Mouse (Mus musculus) activated CD4-positive, CD25-positive, alpha-beta regulatory T cell, adult 4 months (primary cell): ENCODE measurements around the gene L1cam. TPM values are rescaled to one million over a fixed set of nuclear protein-coding genes. Genes with fewer than 3 reads are reported as not detected.

ENCODE experiments used
- ATAC-seq: one replicate; pipeline ENCODE4 v1.8.0; 2017
- polyA plus RNA-seq, 2 experiments: library from polyadenylated mRNA; unstranded; fragments of 100-300 nt; shearing (Covaris generic); gene quantifications; one replicate each; pipeline ENCODE4 v1.2.1; 2017

Gene L1cam
- polyA plus RNA-seq, result 1 to 10 TPM; 8.8 to 9.8 TPM

DNA sequence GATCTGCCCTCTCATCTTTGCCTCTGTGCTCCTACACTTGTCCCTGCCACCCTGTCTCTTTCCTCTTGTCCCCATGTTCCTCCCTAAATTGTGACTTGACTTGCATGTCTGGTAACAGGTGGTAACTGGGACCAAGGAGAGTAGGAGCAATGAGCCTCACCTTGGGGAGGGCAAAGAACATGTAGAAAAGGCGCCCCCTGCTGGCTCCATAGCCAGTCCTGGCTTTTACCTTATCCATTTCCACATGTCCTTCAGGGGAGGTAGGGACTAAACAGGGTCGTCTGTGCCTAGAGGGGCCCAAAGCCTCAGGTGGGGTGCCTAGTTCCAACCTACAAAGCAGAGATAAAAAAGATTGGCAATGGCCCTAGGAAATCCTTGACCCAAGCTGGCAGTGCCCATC lies at the start of gene L1cam:
Gene L1cam (minus strand): TSS at position 387 of the 400 bp plus-strand sequence.
- no peak for ATAC-seq

DNA sequence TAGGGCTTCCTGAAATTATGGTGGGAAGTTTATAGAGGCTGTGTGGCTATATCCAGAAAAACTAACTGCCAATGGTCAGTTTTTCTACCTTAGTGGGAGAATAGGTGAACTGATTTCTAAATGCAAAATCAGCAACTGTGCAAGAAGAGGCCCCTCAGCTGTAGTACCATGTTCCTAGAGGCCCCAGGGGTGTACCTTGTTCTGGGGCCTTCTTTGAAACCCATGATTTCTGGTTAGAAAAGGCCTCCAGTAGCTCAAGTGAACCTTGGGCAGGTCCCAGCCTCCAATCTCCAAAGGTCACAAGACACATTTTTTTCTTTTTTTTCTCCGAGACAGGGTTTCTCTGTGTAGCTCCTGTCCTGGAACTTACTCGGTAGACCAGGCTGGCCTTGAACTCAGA lies 46.4 kb upstream of the L1cam start:
- ATAC-seq, result no peak

DNA sequence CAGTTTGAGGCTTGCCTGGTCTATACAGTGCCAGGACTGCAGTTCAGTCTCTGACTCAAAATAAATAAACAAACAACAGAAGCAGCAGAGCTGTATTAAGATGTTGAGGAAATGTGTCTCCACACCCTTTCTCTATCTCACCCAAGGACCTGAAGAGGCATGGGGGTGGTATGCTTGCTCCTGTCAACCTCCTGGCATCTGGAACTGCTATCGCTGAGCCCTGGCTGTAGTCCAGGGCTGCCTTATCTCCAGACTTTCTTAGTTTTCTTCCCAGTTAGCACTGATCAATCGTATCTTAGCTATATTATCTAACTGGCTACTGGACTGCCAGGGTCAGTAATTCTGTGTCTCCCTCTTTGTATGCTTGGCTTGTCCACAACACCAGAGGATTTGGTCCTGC lies 46.0 kb upstream of the L1cam start:
- ATAC-seq, result no peak

DNA sequence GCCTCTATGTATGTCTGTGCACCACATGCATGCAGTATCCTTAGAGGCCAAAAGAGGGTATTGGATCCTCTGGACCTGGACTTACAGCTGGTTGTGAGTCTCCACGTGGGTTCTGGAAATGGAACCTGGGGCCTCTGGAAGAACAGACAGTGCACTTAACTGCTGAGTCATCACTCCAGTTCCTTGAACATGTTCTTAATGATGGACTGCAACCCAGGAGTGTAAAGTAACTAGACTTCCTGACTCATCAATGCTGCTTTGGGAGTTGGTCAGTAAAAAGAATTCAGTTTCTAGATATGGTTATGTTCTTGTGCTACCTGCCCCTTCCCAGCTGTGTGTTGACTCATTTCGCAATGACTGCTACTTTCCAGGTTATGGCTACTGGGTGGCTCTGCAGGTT lies 36.0 kb upstream of the L1cam start:
- ATAC-seq, result no peak

DNA sequence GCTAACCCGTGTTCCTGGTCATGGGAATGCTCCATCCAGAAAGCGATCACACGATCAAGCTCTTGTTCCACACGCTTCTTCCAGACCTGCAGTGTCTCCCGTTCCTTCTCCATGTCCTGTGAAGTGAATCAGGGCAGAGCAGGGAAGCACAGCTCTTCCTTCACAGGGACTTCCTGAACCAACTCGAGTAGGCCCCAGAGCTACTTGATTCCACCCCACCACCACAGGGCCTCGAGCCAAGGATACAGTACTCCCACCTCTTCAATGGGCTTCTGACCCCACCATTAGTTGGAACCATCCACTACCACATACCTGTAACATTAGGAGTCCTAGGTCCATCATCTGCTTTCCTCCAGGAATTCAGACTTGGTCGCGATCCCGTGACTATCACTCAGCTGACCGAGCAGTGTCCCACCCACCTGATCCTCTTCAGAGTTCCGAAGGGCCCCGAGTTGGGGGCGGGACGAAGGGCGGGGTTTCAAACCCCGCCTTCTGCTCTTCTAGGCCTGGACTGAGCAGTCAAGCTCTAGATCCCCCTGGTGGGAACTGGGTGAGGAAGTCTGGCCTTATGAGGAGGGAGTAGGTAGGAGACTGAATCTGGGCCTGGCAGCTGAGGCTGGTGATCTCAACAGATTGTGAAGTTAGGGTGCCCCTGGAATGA lies 34.6 kb upstream of the L1cam start, which contains the start of gene Renbp:
Gene Renbp (minus strand): TSS at position 449 of the 661 bp plus-strand sequence.
- ATAC-seq, result peak; percentile 52

DNA sequence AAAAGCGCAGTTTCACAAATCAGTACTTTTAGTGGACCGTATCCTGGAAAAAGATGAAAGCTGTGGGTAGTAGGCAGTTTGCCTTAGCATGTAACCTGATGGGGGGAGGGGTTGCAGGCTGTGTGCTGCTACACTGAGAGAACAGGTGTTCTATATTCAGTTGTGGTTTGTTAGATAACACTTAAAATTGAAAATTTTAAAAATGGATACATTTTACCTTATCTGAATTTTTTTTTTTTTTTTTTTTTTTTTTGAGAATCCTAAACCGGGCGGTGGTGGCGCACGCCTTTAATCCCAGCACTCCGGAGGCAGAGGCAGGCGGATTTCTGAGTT lies 26.6 kb upstream of the L1cam start:
- ATAC-seq, result no peak

DNA sequence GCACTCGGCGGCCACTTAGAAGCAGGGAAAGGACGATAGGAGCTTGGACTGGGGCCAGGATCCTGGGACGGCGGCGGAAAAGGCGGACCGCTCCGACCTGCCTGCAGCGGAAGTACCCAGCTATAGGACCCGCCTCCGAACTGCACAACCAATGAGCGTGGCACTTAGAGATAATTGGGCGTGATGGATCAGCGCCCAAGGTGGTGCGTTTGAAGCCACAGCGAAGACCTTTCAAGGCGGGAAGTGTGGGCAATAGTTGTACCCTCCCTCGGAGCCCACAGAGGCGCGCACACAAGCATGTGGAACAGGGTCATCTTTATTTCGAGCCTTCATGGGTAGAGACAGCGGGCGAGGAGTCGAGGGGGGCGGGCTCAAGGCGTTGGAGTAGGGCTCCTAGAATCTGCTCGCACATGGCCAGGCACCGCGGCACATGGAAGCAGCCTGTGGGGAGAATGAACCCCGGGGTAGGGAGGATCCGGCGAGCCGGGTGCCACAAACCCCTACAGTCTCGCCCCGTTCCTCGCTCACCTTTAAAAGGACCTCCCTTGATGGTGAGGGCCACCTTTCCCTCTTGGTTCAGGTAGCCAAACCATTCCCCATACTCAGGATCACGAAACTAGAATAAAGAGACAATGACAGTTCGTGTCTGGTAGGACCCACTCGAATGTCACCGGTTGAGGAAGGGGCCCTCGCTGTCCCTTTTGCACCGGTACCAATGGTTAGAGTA lies 26.1 kb upstream of the L1cam start, which contains the start of the genes Arhgap4 and Naa10:
Gene Arhgap4 (minus strand): TSS at position 48 of the 727 bp plus-strand sequence.
Gene Naa10 (minus strand): TSS at position 122 of the 727 bp plus-strand sequence.
- ATAC-seq, result peak; percentile 96

DNA sequence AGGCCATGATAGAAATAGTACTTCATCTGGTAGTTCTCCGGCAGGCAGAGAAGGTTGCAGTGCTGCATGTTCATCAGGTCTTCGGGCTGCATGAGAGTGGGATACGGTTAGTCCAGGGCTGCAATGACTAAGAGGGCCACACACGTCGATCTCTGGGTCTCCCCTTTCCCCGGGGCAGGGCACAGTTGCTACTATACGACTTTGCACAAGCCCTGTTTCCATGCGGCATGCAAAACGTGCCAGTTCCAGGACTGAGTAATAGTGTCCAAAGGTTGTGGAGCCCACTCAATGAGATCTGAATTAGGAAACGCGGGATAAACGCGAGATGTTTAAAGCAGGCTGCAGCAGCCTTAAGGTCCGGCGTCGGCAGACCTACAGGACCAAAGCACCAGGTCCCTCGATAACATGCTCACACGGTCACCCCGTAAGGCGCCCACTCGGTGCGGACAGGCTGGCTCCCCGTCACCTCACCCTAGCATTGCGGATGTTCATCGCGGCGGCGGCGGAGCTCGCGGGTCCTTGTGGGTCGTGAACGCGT lies 25.4 kb upstream of the L1cam start:
- ATAC-seq, result peak; percentile 11

DNA sequence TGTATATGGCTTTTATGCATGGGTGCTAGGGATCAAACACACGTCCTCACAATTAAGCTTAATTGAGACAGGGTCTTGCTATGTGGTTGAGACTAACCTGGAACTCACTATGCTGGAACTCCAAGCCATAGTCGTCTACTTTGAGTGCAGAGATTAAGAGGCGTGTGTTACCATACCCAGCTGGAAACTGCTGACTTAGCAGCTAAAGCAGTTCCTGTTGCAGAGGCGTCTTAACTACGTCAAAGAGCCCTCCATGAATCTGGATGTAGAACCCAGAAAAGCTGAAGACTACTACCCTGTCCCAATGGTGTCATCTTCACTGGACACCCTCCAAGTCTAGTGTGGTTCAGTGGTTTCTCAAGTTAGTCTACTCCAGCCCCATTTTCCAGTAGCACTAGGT lies 22.7 kb upstream of the L1cam start:
- ATAC-seq, result no peak

DNA sequence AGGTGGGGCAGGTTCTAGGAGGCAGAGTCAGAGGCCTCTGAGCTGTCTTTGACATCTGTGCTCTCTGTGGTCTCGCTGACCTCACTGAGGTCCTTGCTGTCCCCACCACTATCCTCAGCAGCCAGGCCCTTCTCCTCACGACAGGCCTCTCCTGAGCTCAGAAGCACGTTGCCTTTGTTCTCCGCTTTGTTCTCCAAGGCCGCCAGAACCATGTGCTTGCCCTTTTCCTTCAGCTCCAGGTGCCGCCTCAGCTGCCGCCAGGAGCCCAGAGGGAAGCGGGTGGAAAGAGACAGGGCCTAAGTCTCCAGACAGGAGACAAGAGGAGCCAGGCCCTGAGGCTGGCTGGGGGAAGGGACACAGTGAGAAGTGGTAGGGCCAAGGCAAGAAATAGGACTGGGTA lies 21.0 kb upstream of the L1cam start:
- no peak for ATAC-seq

DNA sequence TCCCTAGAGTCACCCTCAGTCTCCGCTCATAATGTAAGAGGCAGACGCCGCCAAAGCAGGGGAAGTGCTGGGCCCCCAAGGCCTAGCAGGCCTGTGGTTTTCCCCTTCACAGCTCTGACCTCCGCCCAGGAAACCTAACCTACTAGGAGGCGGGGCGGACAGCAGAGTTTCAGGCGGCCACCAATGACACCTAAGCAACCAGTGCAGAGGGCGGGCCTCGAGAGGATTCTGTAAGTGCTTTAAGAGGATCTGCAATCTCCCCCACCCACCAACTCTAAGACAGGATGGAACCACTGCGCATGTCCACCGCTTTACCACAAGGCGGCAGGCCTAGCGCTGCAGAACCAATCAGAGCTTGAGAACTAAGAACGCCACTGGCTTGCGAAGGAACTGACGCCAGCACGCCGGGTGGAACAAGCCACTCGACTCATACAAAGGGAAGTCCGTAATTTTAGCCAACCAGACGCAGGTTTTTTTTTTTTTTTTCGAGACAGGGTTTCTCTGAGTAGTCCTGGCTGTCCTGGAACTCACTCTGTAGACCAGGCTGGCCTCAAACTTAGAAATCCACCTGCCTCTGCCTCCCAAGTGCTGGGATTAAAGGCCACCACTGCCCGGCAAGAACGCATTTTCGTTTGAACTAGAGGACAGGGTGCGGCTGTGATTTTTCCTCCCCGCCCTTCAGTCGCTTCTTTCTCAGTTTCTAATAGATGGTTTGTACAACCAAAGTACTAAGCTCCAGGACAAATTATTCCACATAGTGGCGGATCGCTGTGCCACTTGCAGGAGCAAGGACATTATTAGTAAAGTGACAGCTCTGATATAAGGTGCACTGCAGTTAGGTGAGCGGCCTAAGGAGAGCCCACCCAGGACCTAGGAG lies 19.2 kb upstream of the L1cam start:
- ATAC-seq, result peak; percentile 81

DNA sequence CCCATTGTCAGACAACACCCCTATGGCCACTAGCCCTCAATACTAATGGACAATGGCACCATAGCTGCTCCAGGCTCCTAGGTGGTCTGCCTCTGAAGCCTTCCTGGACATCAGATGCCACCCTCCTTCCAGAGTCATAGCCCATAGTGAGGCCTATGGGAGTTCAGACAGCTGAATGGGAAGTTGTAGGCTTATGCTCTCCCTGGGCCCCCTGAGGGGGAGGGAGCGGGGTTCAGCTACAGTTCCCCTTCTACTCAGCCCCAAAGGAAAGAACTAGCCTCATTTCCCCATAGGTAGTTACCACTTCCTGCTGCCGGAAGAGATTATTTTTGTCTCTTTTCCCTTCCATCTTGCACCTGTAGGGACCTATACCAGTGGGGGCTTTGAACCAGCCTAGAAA lies 15.7 kb upstream of the L1cam start:
- peak; percentile 44 for ATAC-seq

DNA sequence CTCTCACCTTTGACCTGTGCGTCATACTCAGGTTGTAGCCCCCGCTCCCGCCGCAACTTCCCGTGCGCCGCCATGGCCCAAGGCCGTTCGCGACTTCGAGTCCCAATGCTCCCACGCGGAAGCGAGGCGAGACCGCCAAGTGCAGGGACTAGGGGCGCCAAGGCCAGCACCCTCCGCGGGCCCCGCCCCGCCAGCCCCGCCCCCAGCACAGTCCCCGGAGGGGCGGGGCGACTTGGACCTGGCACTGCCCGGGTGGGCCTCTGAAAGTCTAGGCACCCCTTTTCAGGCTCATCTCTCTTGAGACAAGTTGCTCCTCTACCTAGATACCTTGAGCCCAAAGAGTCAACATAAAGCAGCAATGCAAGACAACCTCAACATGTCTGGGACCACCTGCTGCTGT lies 15.3 kb upstream of the L1cam start:
- ATAC-seq, result peak; percentile 6

DNA sequence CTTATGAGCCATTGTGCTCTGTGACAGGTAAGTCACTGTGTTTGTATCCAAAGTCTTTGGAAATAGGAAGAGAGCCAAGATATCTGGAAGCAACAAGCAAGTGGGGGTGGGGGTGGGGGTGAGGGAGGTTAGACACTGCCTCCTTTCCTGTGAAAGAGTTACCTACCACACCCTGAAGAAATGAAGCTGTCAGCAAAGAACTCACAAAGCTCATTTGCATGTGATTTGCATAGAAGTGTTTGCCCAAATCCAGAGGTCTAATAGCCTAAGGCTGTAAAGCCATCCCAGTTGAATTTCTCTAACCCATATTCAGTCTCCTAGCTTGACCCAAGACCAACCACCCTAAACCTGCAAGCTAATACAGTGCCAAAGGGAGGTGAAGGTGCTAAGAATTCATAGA lies 14.5 kb upstream of the L1cam start:
- no peak for ATAC-seq

DNA sequence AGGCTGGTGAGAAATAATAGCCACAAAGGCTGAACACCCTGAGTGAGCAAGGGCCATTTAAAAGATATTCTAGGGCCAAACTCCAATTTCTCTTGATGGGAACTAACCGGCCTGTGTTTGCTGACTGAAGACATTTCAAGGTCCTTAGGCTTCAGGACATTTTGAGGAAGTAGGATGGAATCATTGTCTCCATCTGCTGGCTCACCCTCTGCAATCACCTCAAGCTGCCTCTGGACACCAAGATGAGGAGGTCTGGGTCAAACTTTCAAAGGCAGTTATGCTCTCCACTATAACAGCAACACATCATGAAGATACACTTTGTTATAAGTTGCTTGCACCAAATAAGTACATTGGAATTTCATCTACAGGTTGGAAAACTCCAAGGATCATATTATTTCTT lies 14.1 kb upstream of the L1cam start:
- no peak for ATAC-seq

DNA sequence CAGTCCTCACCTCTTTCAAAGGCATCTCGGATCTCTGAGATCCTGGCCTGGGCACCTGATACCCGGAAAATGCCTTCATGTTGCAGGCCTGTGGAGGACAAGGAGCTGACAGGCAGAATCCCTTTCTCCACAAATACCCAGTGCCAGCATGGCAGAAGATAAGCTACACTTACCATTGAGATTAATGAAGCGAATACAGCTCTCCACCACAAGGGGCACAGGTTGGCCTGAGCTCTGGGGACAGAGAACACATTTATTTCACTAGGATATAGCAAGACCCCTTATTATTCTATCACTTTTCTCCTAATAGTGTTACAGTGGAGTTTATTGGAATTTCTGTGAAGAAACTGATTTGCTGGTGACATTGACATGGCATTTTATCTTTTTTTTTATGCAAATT lies 2.1 kb upstream of the L1cam start:
- no peak for ATAC-seq

DNA sequence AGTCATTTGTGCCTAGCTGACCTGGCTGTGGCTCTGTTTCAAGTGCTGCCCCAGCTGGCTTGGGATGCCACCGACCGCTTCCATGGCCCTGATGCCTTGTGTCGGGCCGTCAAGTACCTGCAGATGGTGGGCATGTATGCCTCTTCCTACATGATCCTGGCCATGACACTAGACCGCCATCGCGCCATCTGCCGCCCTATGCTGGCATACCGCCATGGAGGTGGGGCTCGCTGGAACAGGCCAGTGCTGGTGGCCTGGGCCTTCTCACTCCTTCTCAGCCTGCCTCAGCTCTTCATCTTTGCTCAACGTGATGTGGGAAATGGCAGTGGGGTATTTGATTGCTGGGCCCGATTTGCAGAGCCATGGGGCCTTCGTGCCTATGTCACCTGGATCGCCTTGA lies 3.1 kb downstream of the L1cam start:
- no peak for ATAC-seq

DNA sequence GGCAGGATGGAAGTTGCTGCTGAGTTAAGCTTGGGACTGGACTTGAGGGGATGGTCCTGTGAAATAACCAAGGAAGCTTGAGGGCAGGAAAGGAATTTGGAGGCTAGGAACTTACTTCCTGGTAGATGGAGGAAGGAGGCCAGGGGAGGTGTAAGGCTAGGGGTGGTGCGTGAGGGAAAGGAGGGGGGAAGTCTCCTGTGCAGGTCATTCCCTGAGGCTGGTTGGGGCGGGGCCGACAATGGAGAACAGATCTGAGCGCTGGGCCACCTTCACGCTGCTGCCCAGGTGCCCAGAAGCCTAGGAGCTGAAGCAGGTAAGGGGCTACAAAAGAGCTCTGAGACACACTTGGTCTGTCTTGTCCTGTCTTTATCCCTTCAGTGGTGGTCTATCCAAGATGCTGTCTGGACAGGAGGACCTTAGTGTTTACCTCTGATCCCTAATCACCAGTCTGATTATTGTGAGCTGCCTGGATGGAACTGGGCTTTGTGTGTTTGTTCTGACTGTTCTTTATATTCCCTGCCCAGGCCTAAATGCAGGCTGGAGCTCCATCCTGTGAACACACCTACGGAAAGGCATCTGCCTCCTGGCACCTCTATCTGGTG lies 4.3 kb downstream of the L1cam start, which contains the start of gene Avpr2:
Gene Avpr2 (plus strand): TSS at position 552 of the 602 bp plus-strand sequence.
- ATAC-seq, result no peak

DNA sequence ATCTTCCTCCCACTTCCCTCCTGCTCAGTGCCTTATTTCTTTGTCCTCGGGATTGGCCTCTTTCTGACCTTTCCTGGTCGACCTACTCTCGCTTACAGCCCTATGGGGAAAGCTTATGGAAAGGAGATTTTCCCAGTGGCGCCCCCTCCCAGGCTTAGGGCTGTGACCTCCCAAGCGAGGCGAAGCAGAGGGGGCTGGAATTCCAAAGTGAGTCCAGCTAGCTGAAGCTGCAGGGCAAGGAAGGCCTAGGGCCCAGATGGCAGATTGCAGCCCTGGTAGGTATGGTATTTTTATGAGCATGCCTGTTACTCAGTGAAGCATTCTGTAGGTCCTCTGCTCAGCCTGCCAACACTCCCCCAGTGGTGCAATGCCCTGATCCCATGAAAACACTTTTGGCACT lies 14.4 kb downstream of the L1cam start:
- no peak for ATAC-seq

DNA sequence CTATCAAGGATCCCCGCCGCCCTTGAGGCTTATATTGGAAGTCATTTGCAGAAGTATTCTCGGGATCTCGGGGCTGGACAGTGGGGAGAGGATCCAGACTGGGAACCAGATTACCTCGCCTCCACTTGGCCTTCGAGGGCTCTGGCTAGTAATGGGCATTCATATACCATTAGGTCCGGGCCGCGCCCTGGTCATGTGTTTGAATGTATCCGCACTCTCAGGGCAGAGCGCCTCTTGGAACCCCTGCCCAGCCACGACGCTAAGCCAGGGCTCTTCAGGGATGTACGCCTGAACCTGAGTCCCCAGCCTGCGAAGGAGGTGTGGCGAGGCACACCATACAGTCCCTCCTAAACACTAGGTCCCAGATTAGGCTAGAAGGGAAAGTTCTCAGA lies 14.9 kb downstream of the L1cam start:
- ATAC-seq, result no peak

DNA sequence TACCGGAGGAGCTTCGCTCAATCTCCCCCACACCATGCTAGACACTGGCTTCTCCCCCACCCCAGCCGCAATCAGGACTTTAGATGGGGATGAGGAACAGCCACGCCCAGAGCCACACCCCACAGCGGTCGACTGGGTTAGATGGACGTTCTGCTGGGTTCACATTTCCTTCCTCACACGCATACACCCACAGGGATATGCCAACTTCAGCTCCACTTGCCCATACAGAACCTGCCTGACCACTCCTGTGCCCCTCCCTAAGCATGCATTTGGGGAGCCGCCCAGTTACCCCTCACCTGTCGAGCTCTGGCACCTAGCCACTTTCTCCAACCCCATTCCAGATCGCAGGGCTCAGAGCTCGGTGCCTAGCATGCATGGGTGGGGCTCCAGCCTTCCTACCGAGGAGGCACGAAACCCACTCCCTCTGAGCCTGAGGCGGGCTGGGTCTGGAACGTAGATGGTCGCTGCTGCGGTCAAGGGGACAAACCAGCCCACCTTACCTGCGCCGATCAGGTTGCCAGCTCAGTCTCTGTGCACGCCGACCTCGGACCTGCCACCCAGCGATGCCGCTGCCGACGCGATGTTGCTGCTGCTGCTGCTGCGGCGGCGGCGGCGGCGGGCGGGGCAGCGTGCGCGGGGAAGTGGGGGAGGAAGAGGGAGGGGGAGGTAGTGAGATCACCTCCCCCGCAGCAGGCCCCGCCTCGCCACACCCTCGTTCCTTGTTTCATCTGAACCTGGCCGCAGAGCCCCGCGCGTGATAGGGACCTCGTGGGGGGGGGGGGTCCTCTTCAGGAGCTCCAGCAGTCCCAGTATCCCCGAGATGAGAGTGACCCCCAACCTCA lies 15.5 kb downstream of the L1cam start:
- peak; percentile 49 for ATAC-seq

DNA sequence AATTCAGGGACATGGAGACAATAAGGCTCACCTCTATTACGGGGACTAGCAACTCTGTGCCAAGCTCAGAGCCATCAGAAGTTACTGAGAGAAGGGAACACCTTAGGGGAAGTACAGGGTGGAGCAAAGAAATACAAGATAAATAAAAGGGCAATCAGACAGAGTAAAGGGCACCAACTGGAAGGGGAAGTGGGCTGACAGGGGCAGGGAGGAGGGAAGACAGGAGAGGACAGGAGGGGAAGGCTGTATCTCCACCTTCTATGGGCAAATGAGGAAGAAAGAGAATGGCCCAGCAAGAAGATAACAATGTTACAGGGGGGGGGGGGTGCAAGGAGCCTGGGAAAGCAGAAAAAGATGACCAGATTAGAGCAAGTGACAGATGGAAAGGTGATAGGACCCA lies 18.9 kb downstream of the L1cam start:
- ATAC-seq, result no peak
